Mouse (Mus musculus) NIH3T3 (cell line): ENCODE measurements around the gene Ptprj.
A peak's percentile ranks its signal among the peaks of the same experiment; 100 is the strongest.

Experiments used
- DNase-seq: peaks from one replicate; pipeline ENCODE4 v3.0.0-alpha.2; 2012; ENCODE audit warnings: low read depth

The Ptprj gene

GRCm38 (mm10) chr2:90580236-90581005 lies at the start of gene Ptprj:
Gene Ptprj (minus strand): TSS chr2:90580647.
- peak; percentile 15 for DNase-seq

- DNase-seq, result no peak
Measured at GRCm38 (mm10) chr2:90629552-90629951, 49.1 kb upstream of the Ptprj start.

- DNase-seq, result no peak
Measured at GRCm38 (mm10) chr2:90628261-90628660, 47.8 kb upstream of the Ptprj start.

GRCm38 (mm10) chr2:90624920-90625319 lies 44.5 kb upstream of the Ptprj start:
- DNase-seq, result peak; percentile 67

GRCm38 (mm10) chr2:90624339-90624738 lies 43.9 kb upstream of the Ptprj start:
- peak; percentile 10 for DNase-seq

- no peak for DNase-seq
Measured at GRCm38 (mm10) chr2:90620815-90621214, 40.4 kb upstream of the Ptprj start.

GRCm38 (mm10) chr2:90619648-90620047 lies 39.2 kb upstream of the Ptprj start:
- DNase-seq, result no peak

- DNase-seq, result no peak
Measured at GRCm38 (mm10) chr2:90614651-90615171, 34.3 kb upstream of the Ptprj start.

GRCm38 (mm10) chr2:90613591-90613990 lies 33.1 kb upstream of the Ptprj start:
- no peak for DNase-seq

- DNase-seq, result peak; percentile 20
Measured at GRCm38 (mm10) chr2:90613006-90613405, 32.6 kb upstream of the Ptprj start.

GRCm38 (mm10) chr2:90611959-90612571 lies 31.6 kb upstream of the Ptprj start:
- peak; percentile 96 for DNase-seq

- DNase-seq, result no peak
Measured at GRCm38 (mm10) chr2:90601056-90601455, 20.6 kb upstream of the Ptprj start.

- no peak for DNase-seq
Measured at GRCm38 (mm10) chr2:90588141-90588540, 7.7 kb upstream of the Ptprj start.

- DNase-seq, result no peak
Measured at GRCm38 (mm10) chr2:90584506-90584905, 4.1 kb upstream of the Ptprj start.

GRCm38 (mm10) chr2:90583628-90584131 lies 3.2 kb upstream of the Ptprj start:
- DNase-seq, result no peak

GRCm38 (mm10) chr2:90582814-90583213 lies 2.4 kb upstream of the Ptprj start:
- DNase-seq, result no peak

GRCm38 (mm10) chr2:90582311-90582710 lies 1.9 kb upstream of the Ptprj start:
- no peak for DNase-seq

GRCm38 (mm10) chr2:90581796-90582125 lies 1.3 kb upstream of the Ptprj start:
- no peak for DNase-seq

- DNase-seq, result no peak
Measured at GRCm38 (mm10) chr2:90581006-90581795, 754 bp upstream of the Ptprj start.

GRCm38 (mm10) chr2:90579728-90580235 lies 665 bp downstream of the Ptprj start:
- peak; percentile 6 for DNase-seq

GRCm38 (mm10) chr2:90579038-90579727 lies 1.3 kb downstream of the Ptprj start:
- DNase-seq, result no peak
